Mouse (Mus musculus) midbrain, embryonic 13.5 days (tissue): ENCODE data around the gene Tmem252. TPM values are rescaled to one million over a fixed set of nuclear protein-coding genes. Genes with fewer than 3 reads are reported as not detected.

Experiments
- ATAC-seq: fragments of 200-750 bp; cut with Nextera tagmentation; 2 replicates; pipeline ENCODE4 v1.8.0; 2017; ENCODE audit warnings: mild to moderate bottlenecking, moderate TSS enrichment, moderate library complexity
- H3K27ac ChIP-seq: fragments of 300-500 bp; sonication (generic); 2 replicates; pipeline ENCODE4 v1.5.1; 2015; ENCODE audit warnings: inconsistent platforms, mild to moderate bottlenecking, moderate library complexity
- H3K27me3 ChIP-seq: fragments of 300-500 bp; sonication (generic); 2 replicates; pipeline ENCODE4 v1.6.1; 2015; ENCODE audit warnings: mild to moderate bottlenecking, inconsistent platforms
- H3K36me3 ChIP-seq: fragments of 300-500 bp; sonication (generic); 2 replicates; pipeline ENCODE4 v1.6.1; 2015; ENCODE audit warnings: mild to moderate bottlenecking, inconsistent platforms
- H3K4me1 ChIP-seq: fragments of 300-500 bp; sonication (generic); replicated peaks from 2 replicates; pipeline ENCODE4 v1.6.1; 2015; ENCODE audit warnings: inconsistent platforms
- H3K4me2 ChIP-seq: fragments of 300-500 bp; sonication (generic); replicated peaks from 2 replicates; pipeline ENCODE4 v1.6.1; 2015; ENCODE audit warnings: moderate library complexity, mild to moderate bottlenecking, inconsistent platforms
- H3K4me3 ChIP-seq: fragments of 300-500 bp; sonication (generic); replicated peaks from 2 replicates; pipeline ENCODE4 v1.5.1; 2015; ENCODE audit warnings: mild to moderate bottlenecking, inconsistent platforms
- H3K9ac ChIP-seq: fragments of 300-500 bp; sonication (generic); replicated peaks from 2 replicates; pipeline ENCODE4 v1.6.1; 2015; ENCODE audit warnings: mild to moderate bottlenecking, inconsistent platforms
- H3K9me3 ChIP-seq: fragments of 300-500 bp; sonication (generic); 2 replicates; pipeline ENCODE4 v1.6.1; 2016; ENCODE audit warnings: mild to moderate bottlenecking, inconsistent platforms
- WGBS: fragments of 180-500 bp; shearing (Covaris S2); methylation state at CpG from one replicate; pipeline ENCODE4 v1.1.7; 2015; 5-methylcytosine and 5-hydroxymethylcytosine counted together
- polyA plus RNA-seq: library from polyadenylated mRNA; unstranded; fragments of >200 nt; fragmentation: Nextera tagmentation; extraction: Ambion mirVana; gene quantifications from 2 replicates; pipeline ENCODE4 v1.2.1, GENCODE M21; 2015

Tmem252 gene
- polyA plus RNA-seq, 1 experiment from 2014 or later, result 1.1 TPM

DNA sequence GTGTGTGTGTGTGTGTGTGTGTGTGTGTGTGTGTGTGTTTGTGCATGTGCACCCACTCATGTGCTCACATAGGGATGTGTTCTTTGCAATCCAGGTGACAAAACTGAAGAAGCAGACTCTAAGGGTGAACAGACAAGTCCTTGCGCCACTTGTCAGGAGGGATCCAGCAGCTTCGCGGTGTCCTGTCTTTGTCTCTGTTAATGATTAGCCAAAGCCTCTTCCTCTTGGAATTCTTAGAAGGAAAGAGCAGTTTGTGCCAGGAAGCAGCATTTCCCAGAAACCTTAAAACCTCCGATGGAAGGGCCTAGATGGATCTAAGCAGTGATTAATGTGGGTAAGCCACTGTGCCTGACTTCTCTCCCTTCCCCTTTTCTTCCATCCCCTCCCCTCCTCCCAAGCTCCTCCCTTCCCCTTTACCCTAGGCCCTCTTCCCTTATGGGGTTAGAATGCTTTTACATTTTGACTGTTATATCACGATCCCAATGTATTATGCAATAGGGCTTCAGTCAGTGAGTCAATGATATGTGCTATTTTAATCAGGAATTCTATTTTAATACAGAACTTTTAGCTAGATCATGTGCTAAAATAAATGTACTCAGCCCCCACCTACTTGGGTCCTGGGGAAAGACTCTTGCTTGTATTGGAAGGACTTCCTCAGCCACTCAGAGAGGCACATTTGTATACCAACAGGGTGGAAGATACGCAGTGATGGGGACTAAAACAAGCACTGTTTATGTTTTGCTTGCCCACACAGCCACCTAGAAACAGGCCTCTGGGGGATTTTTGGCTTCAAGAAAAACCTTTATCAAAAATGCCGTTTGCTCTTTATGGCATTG is 33.5 kb downstream of the Tmem252 start:
- ATAC-seq, result no peak

DNA sequence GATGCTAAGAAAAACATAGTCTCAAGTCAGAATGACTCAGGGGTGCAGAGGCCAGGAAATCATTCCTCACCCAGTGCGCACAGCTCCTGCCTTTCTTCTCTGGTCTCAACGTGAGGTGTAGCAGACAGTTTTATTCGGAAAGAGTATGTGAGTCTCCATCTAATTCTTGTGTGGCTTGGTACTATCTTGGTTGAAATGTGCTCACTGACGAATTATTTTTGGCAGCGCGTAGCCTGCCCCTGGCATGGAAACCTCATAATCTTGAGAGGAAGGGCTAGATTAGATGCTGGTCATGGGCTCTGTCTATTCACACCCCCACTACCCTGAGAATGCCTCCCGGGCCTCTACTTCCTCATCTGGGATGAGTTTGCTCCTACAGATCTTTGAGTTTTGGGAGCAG is 34.2 kb downstream of the Tmem252 start:
- H3K4me3 ChIP-seq, result no peak overlapping the region
- H3K4me2 ChIP-seq, result no peak overlapping the region
- H3K9ac ChIP-seq, result no peak overlapping the region
- no peaks in the 10 kb centered on the region for H3K9me3 ChIP-seq
- no peak for ATAC-seq
- H3K36me3 ChIP-seq, result no peaks in the 10 kb centered on the region
- WGBS, result 90% methylated on average over 7 of the region's 7 CpGs
- H3K4me1 ChIP-seq, result no peaks in the 10 kb centered on the region
- no peak overlapping the region for H3K27ac ChIP-seq
- H3K27me3 ChIP-seq, result no peaks in the 10 kb centered on the region

More for the DNA sequence above, 33.5 kb downstream of the Tmem252 start:
- Histone ChIP-seq H3K4me2 (no peak overlapping the region), H3K36me3 (no peaks in the 10 kb centered on the region), H3K27me3 (no peaks in the 10 kb centered on the region), H3K9me3 (no peaks in the 10 kb centered on the region), H3K27ac (no peak overlapping the region), H3K4me1 (no peaks in the 10 kb centered on the region), H3K9ac (no peak overlapping the region), H3K4me3 (no peak overlapping the region)
- WGBS, result 90% methylated on average over 7 of the region's 7 CpGs

DNA sequence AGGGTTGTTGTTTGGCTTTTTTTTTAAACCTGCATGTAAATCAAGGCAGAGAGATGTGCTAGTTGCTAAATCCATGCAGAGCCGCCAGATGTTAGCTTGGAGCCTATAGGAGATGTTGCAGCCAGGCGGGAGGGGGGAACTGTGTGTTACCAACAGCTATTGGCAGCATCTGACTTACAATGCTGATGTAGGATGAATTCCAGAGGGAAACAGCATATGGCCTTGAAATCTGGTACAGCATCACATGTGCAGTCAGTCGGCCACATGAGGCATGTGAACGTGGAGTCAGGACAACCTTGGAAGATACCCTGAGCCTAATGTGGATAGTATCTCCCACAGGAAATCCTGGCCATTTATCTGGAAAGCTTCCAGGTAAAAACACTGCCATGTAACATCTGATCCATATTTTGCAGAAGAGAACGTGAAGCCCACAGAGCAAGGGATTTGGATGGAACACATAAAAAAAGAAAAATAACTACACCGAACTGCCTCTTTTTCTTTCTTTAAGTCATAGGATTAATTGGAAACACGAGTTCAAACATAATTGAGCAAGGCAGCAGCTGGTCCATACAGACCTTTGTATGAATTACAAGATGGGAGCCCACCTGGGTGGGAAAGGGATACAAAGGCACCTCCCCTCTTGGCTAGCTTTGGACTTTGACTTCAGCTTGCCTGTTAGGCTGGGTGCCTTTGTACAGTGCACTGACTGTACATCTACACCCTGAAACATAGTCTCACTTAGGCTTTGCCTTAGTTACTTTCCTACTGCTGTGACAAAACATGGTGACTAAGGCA is 42.7 kb downstream of the Tmem252 start:
- H3K36me3 ChIP-seq, result no peaks in the 10 kb centered on the region
- H3K9ac ChIP-seq, result no peak overlapping the region
- no peak overlapping the region for H3K27ac ChIP-seq
- ATAC-seq, result no peak
- no peak overlapping the region for H3K4me3 ChIP-seq
- 88% methylated on average over 7 of the region's 7 CpGs for WGBS
- no peaks in the 10 kb centered on the region for H3K4me1 ChIP-seq
- no peak overlapping the region for H3K4me2 ChIP-seq
- no peaks in the 10 kb centered on the region for H3K9me3 ChIP-seq
- no peaks in the 10 kb centered on the region for H3K27me3 ChIP-seq

- Histone ChIP-seq H3K4me2 (no peak overlapping the region), H3K9me3 (no peaks in the 10 kb centered on the region), H3K4me3 (no peak overlapping the region), H3K27ac (no peak overlapping the region), H3K36me3 (no peaks in the 10 kb centered on the region), H3K27me3 (no peaks in the 10 kb centered on the region), H3K4me1 (no peaks in the 10 kb centered on the region), H3K9ac (no peak overlapping the region)
- no peak for ATAC-seq
- 97% methylated on average over 1 of the region's 1 CpGs for WGBS
Observed at GRCm38 (mm10) chr19:24718021-24718420, 44.2 kb downstream of the Tmem252 start.

GRCm38 (mm10) chr19:24719504-24719903 is 45.7 kb downstream of the Tmem252 start:
- no peaks in the 10 kb centered on the region for H3K9me3 ChIP-seq
- H3K27ac ChIP-seq, result no peak overlapping the region
- H3K9ac ChIP-seq, result no peak overlapping the region
- WGBS, result 74% methylated on average over 4 of the region's 4 CpGs
- no peak overlapping the region for H3K4me3 ChIP-seq
- no peaks in the 10 kb centered on the region for H3K27me3 ChIP-seq
- no peak for ATAC-seq
- H3K4me1 ChIP-seq, result no peaks in the 10 kb centered on the region
- H3K4me2 ChIP-seq, result no peak overlapping the region
- no peaks in the 10 kb centered on the region for H3K36me3 ChIP-seq

- no peaks in the 10 kb centered on the region for H3K4me1 ChIP-seq
Observed at GRCm38 (mm10) chr19:24720448-24720847, 46.6 kb downstream of the Tmem252 start.

GRCm38 (mm10) chr19:24724362-24724761 is 50.6 kb downstream of the Tmem252 start:
- 78% methylated on average over 10 of the region's 10 CpGs for WGBS
- Histone ChIP-seq H3K4me2 (no peak overlapping the region), H3K4me3 (no peak overlapping the region), H3K27ac (no peak overlapping the region), H3K36me3 (no peaks in the 10 kb centered on the region), H3K27me3 (no peaks in the 10 kb centered on the region), H3K9ac (no peak overlapping the region), H3K9me3 (no peaks in the 10 kb centered on the region), H3K4me1 (no peaks in the 10 kb centered on the region)
- ATAC-seq, result no peak

More at GRCm38 (mm10) chr19:24720448-24720847, 46.6 kb downstream of the Tmem252 start:
- Histone ChIP-seq H3K9me3 (no peaks in the 10 kb centered on the region), H3K9ac (no peak overlapping the region), H3K36me3 (no peaks in the 10 kb centered on the region), H3K27ac (no peak overlapping the region), H3K27me3 (no peaks in the 10 kb centered on the region), H3K4me3 (no peak overlapping the region), H3K4me2 (no peak overlapping the region)
- no peak for ATAC-seq

- ATAC-seq, result no peak
Observed at GRCm38 (mm10) chr19:24730661-24731060, 56.9 kb downstream of the Tmem252 start.

More at GRCm38 (mm10) chr19:24730661-24731060, 56.9 kb downstream of the Tmem252 start:
- 76% methylated on average over 5 of the region's 5 CpGs for WGBS
- Histone ChIP-seq H3K9ac (no peak overlapping the region), H3K9me3 (no peaks in the 10 kb centered on the region), H3K4me2 (no peak overlapping the region), H3K27ac (no peak overlapping the region), H3K27me3 (no peaks in the 10 kb centered on the region), H3K4me3 (no peak overlapping the region), H3K4me1 (no peaks in the 10 kb centered on the region), H3K36me3 (no peaks in the 10 kb centered on the region)

Other genes starting within 250 kb of the Tmem252 start
- gene Fam122a, start 196.7 kb upstream of the Tmem252 start, polyA plus RNA-seq, result 52.7 and 54.5 TPM in 2 replicates
- gene Pip5k1b, start 118.1 kb upstream of the Tmem252 start, polyA plus RNA-seq, result 1.3 TPM in 2 replicates
- 0.30 and 0.31 TPM in 2 replicates for gene Pgm5, start 187.8 kb downstream of the Tmem252 start, polyA plus RNA-seq
- gene Gm10053, start 201.7 kb downstream of the Tmem252 start, polyA plus RNA-seq, result 227 and 245 TPM in 2 replicates
- 0.10 and 0.13 TPM in 2 replicates for gene Foxd4, start 227.2 kb downstream of the Tmem252 start, polyA plus RNA-seq